Mouse (Mus musculus) adrenal gland, postnatal 4 days (tissue): ENCODE measurements around the gene Atp6v0c. TPM values are rescaled to one million over a fixed set of nuclear protein-coding genes. Genes with fewer than 3 reads are reported as not detected.
"Not testable (repeated sequence)": the region's sequence is repeated elsewhere in the genome, so short reads cannot be mapped to it uniquely, and the experiment has no call there.

Source experiments
- DNase-seq, 2 experiments: peaks; one replicate each; pipeline ENCODE4 v3.0.0; 2021 to 2022; ENCODE audit warnings: low spot score in 2 of 2, mixed read lengths in 2 of 2
- total RNA-seq, 2 experiments: library from RNA; stranded (reverse); gene quantifications; 2 replicates each; pipeline ENCODE4 v1.2.3; 2021

Gene Atp6v0c
- total RNA-seq, 2 experiments from 2014 or later: 344 to 347 TPM

- no peak for DNase-seq
Measured at GRCm38 (mm10) chr17:24161466-24161865, 8.0 kb downstream of the Atp6v0c start.

DNA sequence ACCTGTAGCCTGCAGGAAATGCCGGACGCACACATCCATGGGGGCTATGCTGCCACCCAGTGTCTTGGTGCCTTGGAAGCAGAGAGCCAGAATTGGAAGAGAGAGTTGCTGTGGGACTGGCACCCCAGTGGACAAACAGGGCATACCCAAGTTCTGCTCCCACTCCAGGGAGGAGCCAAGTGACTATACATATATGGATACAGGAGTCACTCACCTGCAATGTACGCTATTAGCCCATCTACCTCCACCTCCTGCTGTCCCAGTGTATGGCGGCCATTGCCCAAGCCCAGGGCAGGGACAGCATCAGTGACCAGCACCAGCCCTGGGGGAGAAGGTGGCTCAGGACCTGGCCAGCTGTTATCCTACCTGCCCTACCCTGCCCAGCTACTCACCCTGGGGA, 12.0 kb downstream of the Atp6v0c start:
- DNase-seq: no peak

GRCm38 (mm10) chr17:24157121-24157520, 12.4 kb downstream of the Atp6v0c start:
- no peak for DNase-seq

DNA sequence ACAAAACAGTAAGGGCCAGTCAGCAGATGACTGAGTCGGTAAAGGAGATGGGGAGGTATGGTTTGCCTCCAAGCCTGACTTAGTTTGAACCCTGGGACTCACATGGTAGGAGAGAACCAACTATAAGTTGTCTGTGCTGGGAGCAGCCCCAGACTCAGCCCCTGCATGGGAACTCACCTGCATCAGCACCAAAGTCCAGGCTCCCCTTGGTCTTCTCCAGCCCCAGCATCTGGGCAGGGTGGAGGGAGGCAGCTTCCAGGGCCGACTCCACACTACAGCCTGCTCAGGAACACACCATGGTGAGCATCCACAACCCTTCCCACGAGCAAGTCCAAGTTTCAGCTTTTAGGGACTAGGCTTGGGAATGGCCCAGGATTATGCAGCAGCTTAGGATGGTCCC, 13.1 kb downstream of the Atp6v0c start:
- no peak for DNase-seq

DNA sequence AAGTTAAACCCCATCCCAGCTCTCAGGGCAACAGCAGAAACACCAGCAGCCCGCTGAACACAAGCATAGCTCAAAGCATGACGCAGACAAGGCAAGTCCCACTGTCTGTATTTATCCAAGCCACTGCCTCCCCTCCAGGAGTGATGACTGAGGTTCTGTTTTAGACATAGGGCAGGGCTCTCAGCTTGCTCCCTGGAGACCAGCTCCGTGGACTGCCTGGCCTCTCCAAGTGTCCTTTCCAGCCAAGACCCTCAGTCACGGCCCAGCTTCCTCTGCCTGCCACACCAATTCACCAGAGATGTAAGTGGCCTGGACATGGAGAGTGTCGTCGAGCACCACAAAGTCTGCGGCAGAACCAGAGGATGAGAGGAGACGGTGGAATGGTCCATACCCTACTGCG, 13.8 kb downstream of the Atp6v0c start:
- no peak for DNase-seq

- no peak for DNase-seq
Measured at GRCm38 (mm10) chr17:24154463-24154862, 15.0 kb downstream of the Atp6v0c start.

GRCm38 (mm10) chr17:24151890-24152563, 17.5 kb downstream of the Atp6v0c start:
- peak; percentile 47 to 61 for DNase-seq

DNA sequence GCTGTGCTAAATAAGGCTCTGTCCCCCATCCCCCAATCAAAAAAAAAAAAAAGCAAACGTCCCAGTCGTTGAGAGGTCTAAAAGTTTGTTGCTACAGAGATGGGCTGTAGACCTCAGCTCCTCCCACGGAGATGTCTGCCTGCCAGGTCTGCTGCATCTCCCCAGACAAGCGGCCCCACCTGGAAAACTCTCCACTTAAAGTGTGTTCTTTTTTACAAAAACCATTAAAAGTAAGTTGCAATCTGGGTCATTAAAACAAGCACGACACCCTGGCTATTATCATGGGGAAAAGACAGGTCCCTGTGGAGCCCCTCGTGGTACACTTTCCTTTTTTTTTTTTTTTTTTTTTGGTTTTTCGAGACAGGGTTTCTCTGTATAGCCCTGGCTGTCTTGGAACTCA, 18.1 kb downstream of the Atp6v0c start:
- DNase-seq: no peak

- no peak for DNase-seq
Measured at GRCm38 (mm10) chr17:24150824-24151223, 18.7 kb downstream of the Atp6v0c start, which contains the start of gene Pdpk1. Gene Pdpk1, minus strand, starts transcription at chr17:24150924.

DNA sequence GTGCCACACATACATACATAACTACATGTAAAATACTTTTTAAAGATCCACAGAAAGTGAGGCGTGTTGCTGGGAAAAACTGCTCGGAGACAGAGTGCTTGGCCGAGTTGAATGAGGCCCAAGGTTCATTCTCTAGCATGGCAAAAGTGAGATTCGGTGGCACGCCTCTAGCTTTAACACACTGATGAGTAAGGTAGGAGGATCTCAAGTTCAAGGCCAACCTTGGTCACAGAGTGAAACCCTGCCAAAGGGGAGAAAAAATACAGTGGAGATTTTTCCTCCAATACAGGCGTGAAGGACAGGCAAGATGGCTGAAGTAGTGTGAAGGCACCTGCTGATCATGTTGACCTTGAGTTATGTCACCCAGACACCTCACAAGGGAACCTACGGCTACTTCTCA, 20.1 kb downstream of the Atp6v0c start:
- no peak for DNase-seq

GRCm38 (mm10) chr17:24142897-24143296, 26.6 kb downstream of the Atp6v0c start:
- DNase-seq: no peak

- DNase-seq: peak; percentile 90 to 96
Measured at GRCm38 (mm10) chr17:24141425-24141920, 28.0 kb downstream of the Atp6v0c start.

- DNase-seq: peak in 1 of 2 experiments; percentile 25
Measured at GRCm38 (mm10) chr17:24140845-24141424, 28.6 kb downstream of the Atp6v0c start.

- no peak for DNase-seq
Measured at GRCm38 (mm10) chr17:24139968-24140367, 29.5 kb downstream of the Atp6v0c start.

- DNase-seq: no peak
Measured at GRCm38 (mm10) chr17:24139256-24139655, 30.2 kb downstream of the Atp6v0c start.

DNA sequence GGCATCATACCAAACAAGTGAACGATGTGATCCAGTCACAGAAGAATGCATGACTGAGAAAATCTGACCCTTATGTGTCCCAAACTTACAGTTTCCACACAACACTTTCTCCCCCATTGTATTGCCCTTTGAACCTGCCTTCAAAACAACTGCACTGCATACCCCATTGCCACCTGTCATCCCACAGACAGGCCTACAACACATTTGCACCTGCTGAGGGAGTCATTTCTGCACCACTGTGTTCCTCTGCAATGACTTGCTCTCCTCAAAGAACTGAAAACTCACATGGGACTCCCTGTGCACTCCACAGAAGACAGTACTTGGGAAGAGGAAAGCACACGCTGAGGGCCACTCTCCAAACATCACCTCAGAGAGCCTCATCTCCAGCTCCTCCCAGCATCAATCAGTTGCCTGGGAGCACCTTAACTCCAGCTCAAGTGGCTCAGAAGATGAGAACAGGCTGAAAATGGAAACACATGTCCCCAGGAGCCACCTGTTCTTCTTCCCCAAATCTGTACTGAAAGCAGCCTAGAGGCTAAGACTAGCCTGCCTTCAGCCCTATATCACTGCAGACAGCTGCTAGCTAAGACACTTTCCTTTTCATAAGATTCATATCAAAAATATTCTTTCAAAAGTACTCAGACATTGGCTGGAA, 32.1 kb downstream of the Atp6v0c start:
- no peak for DNase-seq

GRCm38 (mm10) chr17:24134062-24134461, 35.4 kb downstream of the Atp6v0c start:
- DNase-seq: no peak

DNA sequence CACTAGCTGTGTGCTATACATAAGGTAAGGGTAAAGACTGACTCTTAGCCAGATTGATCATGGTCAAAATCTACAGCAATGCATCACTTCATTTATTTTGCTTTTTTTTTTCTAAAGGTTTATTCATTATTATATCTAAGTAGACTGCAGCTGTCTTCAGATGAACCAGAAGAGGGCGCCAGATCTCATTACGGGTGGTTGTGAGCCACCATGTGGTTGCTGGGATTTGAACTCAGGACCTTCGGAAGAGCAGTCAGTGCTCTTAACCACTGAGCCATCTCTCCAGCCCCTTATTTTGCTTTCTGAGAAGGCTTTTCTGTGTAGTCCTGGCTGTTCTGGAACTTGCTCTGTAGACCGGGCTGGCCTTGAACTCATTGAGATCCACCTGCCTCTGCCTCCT, 36.6 kb downstream of the Atp6v0c start:
- not testable (repeated sequence) for DNase-seq

- DNase-seq: no peak
Measured at GRCm38 (mm10) chr17:24131570-24131969, 37.9 kb downstream of the Atp6v0c start.

- DNase-seq: not testable (repeated sequence)
Measured at GRCm38 (mm10) chr17:24129246-24129645, 40.3 kb downstream of the Atp6v0c start.

DNA sequence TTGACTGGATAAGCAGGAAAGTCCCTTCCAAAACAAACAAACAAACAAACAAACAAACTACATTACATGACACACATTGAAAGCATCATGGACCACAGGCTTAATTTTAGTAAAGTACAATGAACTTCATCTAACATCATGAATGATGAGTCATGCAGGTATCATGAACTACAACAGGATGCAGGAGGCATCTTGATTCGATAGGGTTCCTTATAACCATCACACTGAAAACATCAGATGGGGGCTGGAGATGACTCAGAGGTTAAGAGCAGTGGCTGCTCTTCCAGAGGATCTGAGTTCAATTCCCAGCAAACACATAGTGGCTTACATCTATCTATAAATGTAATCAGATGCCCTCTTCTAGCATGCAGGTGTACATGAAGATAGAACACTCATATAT, 41.9 kb downstream of the Atp6v0c start:
- DNase-seq: no peak

DNA sequence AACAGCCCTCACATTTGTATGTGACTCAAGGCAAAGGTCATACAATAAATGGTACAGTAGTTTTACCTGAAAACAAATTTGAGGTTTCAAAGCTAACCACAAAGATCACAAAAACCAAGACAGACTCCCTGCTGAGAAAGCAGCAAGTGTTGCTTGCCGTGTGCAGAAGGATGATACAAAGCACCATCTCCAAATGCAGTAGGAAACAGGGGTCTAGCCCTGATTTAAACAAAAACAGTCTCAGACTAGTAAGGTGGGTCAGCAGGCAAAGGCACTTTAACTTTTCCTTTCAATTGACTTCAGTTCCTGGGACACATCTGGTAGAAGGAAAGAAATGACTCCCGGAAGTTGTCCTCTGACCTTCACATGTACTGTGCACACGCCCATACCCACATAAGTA, 42.7 kb downstream of the Atp6v0c start:
- no peak for DNase-seq
